Mouse (Mus musculus): Measurements from ENCODE around the gene Zfp14. TPM values are rescaled to one million over a fixed set of nuclear protein-coding genes. Genes with fewer than 3 reads are reported as not detected.
A peak's percentile ranks its signal among the peaks of the same experiment; 100 is the strongest.

The Zfp14 gene
- polyA plus RNA-seq, 1 experiment, result 1.4 TPM

DNA sequence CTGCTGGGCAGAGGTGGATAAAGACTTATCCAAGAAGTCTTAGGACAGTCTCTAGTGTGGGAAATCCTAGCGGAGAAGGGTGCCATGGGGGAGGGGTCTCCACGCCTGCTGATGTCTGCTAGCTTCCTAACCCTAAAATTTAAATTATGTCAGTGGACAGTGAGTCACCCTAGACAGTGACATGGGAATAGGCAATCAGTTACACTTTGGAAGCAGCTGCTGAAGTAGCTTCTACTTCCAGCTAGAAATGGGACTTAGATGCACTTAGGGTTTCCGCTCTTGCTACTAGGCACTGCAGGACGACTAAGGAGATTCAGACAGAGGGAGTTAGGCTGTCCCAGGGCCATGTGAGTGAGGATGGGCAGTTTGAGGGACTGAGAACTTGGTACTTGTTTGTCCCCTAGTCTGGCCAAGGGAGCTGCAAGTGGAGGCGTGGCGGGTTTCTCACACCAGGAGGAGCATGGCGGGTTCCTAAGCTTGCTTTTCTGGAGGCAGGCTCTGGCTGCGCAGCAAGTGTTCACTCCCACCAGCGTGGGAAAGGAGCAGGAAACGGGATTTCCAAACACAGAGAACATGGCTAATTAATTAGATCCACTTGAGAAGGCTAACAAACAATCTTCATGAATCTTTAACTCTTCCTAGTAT, 40.5 kb downstream of the Zfp14 start:
- Histone ChIP-seq H3K27ac (ENCODE audit: control insufficient read depth, insufficient read depth, low read depth, low read length) (no peak overlapping the region), H3K4me3 (ENCODE audit: control insufficient read depth, low read depth, low read length) (no peak overlapping the region), H3K36me3 (ENCODE audit: control insufficient read depth, insufficient read depth, low read length) (no peaks in the 10 kb centered on the region), H3K4me1 (ENCODE audit: control insufficient read depth, insufficient read depth, low read length) (no peaks in the 10 kb centered on the region), H3K27me3 (ENCODE audit: control insufficient read depth, insufficient read depth, low read length) (no peaks in the 10 kb centered on the region)
- TF ChIP-seq POLR2A (IDR thresholded peaks at IDR 0.05; ENCODE audit: control insufficient read depth, low read depth, low read length) (no peak), CTCF (IDR thresholded peaks at IDR 0.05; ENCODE audit: control insufficient read depth, insufficient read depth, insufficient replicate concordance, low read depth, low read length) (no peak)

DNA sequence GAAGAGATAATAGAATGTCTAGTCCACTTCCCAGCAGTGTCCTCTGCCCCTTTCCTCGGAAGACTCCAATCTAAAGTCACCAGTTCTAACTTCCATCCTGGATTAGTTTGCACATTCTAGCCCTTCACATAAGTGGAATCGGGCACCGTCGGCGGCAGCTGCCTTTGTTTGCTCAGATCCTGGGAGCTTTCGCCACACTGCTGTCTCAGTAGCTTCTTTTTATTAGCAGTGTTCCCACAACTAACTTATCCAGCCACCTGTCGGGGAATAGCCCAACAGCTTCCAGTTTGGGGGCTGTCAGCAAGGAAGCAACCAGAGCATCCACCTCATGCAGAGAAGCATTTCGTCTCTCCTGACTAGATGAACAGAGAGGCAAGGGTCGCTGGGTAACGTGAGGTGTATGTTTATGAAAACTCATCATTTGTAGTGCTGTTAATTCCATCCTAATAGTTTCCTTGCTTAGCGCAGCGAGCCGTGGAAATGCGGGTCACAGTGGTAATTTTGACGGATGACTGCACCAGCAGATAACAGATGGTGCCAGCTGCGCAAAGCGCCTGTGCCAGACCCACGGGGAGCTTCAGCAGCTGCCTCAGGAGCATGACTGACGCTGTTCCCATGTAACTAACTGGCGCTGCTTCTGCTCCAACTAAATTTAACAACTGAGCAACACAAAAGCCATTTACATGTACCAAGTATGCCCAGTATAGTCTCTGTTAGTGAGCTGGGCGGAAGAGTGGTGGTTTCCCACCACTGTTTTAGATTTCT, 41.7 kb downstream of the Zfp14 start:
- no peaks in the 10 kb centered on the region for H3K36me3 ChIP-seq (ENCODE audit: control insufficient read depth, insufficient read depth, low read length)
- peak overlapping the region; percentile 45 for H3K4me3 ChIP-seq (ENCODE audit: control insufficient read depth, low read depth, low read length)
- no peaks in the 10 kb centered on the region for H3K4me1 ChIP-seq (ENCODE audit: control insufficient read depth, insufficient read depth, low read length)
- no peak overlapping the region for H3K27ac ChIP-seq (ENCODE audit: control insufficient read depth, insufficient read depth, low read depth, low read length)
- TF ChIP-seq CTCF (IDR thresholded peaks at IDR 0.05; ENCODE audit: control insufficient read depth, insufficient read depth, insufficient replicate concordance, low read depth, low read length) (no peak), POLR2A (IDR thresholded peaks at IDR 0.05; ENCODE audit: control insufficient read depth, low read depth, low read length) (no peak)
- no peaks in the 10 kb centered on the region for H3K27me3 ChIP-seq (ENCODE audit: control insufficient read depth, insufficient read depth, low read length)

GRCm38 (mm10) chr7:30008020-30008690, 43.0 kb downstream of the Zfp14 start:
- no peaks in the 10 kb centered on the region for H3K27me3 ChIP-seq (ENCODE audit: control insufficient read depth, insufficient read depth, low read length)
- H3K4me1 ChIP-seq (ENCODE audit: control insufficient read depth, insufficient read depth, low read length), result no peaks in the 10 kb centered on the region
- H3K4me3 ChIP-seq (ENCODE audit: control insufficient read depth, low read depth, low read length), result no peak overlapping the region
- H3K36me3 ChIP-seq (ENCODE audit: control insufficient read depth, insufficient read depth, low read length), result no peaks in the 10 kb centered on the region
- no peak overlapping the region for H3K27ac ChIP-seq (ENCODE audit: control insufficient read depth, insufficient read depth, low read depth, low read length)
- TF ChIP-seq CTCF (IDR thresholded peaks at IDR 0.05; ENCODE audit: control insufficient read depth, insufficient read depth, insufficient replicate concordance, low read depth, low read length) (no peak), POLR2A (IDR thresholded peaks at IDR 0.05; ENCODE audit: control insufficient read depth, low read depth, low read length) (no peak)

GRCm38 (mm10) chr7:30007601-30008000, 43.6 kb downstream of the Zfp14 start:
- H3K27me3 ChIP-seq (ENCODE audit: control insufficient read depth, insufficient read depth, low read length), result no peaks in the 10 kb centered on the region
- H3K4me1 ChIP-seq (ENCODE audit: control insufficient read depth, insufficient read depth, low read length), result no peaks in the 10 kb centered on the region
- no peak overlapping the region for H3K27ac ChIP-seq (ENCODE audit: control insufficient read depth, insufficient read depth, low read depth, low read length)
- H3K36me3 ChIP-seq (ENCODE audit: control insufficient read depth, insufficient read depth, low read length), result no peaks in the 10 kb centered on the region
- no peak overlapping the region for H3K4me3 ChIP-seq (ENCODE audit: control insufficient read depth, low read depth, low read length)
- TF ChIP-seq CTCF (IDR thresholded peaks at IDR 0.05; ENCODE audit: control insufficient read depth, insufficient read depth, insufficient replicate concordance, low read depth, low read length) (no peak), POLR2A (IDR thresholded peaks at IDR 0.05; ENCODE audit: control insufficient read depth, low read depth, low read length) (no peak)

- TF ChIP-seq POLR2A (IDR thresholded peaks at IDR 0.05; ENCODE audit: control insufficient read depth, low read depth, low read length), result no peak
- no peak for TF ChIP-seq CTCF (IDR thresholded peaks at IDR 0.05; ENCODE audit: control insufficient read depth, insufficient read depth, insufficient replicate concordance, low read depth, low read length)
- H3K4me1 ChIP-seq (ENCODE audit: control insufficient read depth, insufficient read depth, low read length), result no peaks in the 10 kb centered on the region
- H3K27ac ChIP-seq (ENCODE audit: control insufficient read depth, insufficient read depth, low read depth, low read length), result no peak overlapping the region
- no peaks in the 10 kb centered on the region; the same call in 1 of the 2 replicates for H3K36me3 ChIP-seq (ENCODE audit: control insufficient read depth, insufficient read depth, low read length)
- H3K4me3 ChIP-seq (ENCODE audit: control insufficient read depth, low read depth, low read length), result no peak overlapping the region
- H3K27me3 ChIP-seq (ENCODE audit: control insufficient read depth, insufficient read depth, low read length), result no peaks in the 10 kb centered on the region
These were observed 50.6 kb downstream of the Zfp14 start for GRCm38 (mm10) chr7:30000601-30001000.

GRCm38 (mm10) chr7:29995134-29995533, 56.0 kb downstream of the Zfp14 start:
- Histone ChIP-seq H3K27ac (ENCODE audit: control insufficient read depth, insufficient read depth, low read depth, low read length) (no peak overlapping the region), H3K36me3 (ENCODE audit: control insufficient read depth, insufficient read depth, low read length) (no peaks in the 10 kb centered on the region), H3K4me1 (ENCODE audit: control insufficient read depth, insufficient read depth, low read length) (no peaks in the 10 kb centered on the region), H3K4me3 (ENCODE audit: control insufficient read depth, low read depth, low read length) (no peak overlapping the region), H3K27me3 (ENCODE audit: control insufficient read depth, insufficient read depth, low read length) (no peaks in the 10 kb centered on the region)
- TF ChIP-seq CTCF (IDR thresholded peaks at IDR 0.05; ENCODE audit: control insufficient read depth, insufficient read depth, insufficient replicate concordance, low read depth, low read length) (no peak), POLR2A (IDR thresholded peaks at IDR 0.05; ENCODE audit: control insufficient read depth, low read depth, low read length) (no peak)

GRCm38 (mm10) chr7:29993340-29993739, 57.8 kb downstream of the Zfp14 start:
- no peak overlapping the region for H3K27ac ChIP-seq (ENCODE audit: control insufficient read depth, insufficient read depth, low read depth, low read length)
- TF ChIP-seq CTCF (IDR thresholded peaks at IDR 0.05; ENCODE audit: control insufficient read depth, insufficient read depth, insufficient replicate concordance, low read depth, low read length) (no peak), POLR2A (IDR thresholded peaks at IDR 0.05; ENCODE audit: control insufficient read depth, low read depth, low read length) (no peak)
- no peak overlapping the region for H3K4me3 ChIP-seq (ENCODE audit: control insufficient read depth, low read depth, low read length)
- peaks cover 2% of the 10 kb centered on the region; the same call in 1 of the 2 replicates for H3K36me3 ChIP-seq (ENCODE audit: control insufficient read depth, insufficient read depth, low read length)
- H3K4me1 ChIP-seq (ENCODE audit: control insufficient read depth, insufficient read depth, low read length), result no peaks in the 10 kb centered on the region
- H3K27me3 ChIP-seq (ENCODE audit: control insufficient read depth, insufficient read depth, low read length), result no peaks in the 10 kb centered on the region
